Mouse (Mus musculus) adipose tissue, adult 10 weeks (tissue): ENCODE data around the gene 4933414I15Rik. TPM values are rescaled to one million over a fixed set of nuclear protein-coding genes. Genes with fewer than 3 reads are reported as not detected.

ENCODE experiments used
- polyA plus RNA-seq: library from polyadenylated mRNA; stranded (reverse); fragments of 350-450 nt; fragmentation: Illumina TruSeq; extraction: RNeasy Lipid Tissue Mini Kit (QIAGEN cat#74804); gene quantifications from one replicate; pipeline ENCODE4 v1.2.3, GENCODE M21; 2014; ENCODE audit warnings: low read depth, low replicate concordance

Gene 4933414I15Rik
- 1.5 TPM for polyA plus RNA-seq

GRCm38 (mm10) chr11:50943506-50943905 is at the start of gene 4933414I15Rik:
Gene 4933414I15Rik (minus strand): TSS chr11:50943765.

GRCm38 (mm10) chr11:50981667-50982066 is 38.1 kb upstream of the 4933414I15Rik start, which contains the start of gene Olfr1377:
Gene Olfr1377 (plus strand): TSS chr11:50981967.

GRCm38 (mm10) chr11:50966230-50966629 is 22.7 kb upstream of the 4933414I15Rik start, which contains the start of gene Olfr1378:
Gene Olfr1378 (plus strand): TSS chr11:50966530.

GRCm38 (mm10) chr11:50953665-50954064 is 10.1 kb upstream of the 4933414I15Rik start, which contains the start of gene Prop1:
Gene Prop1 (minus strand): TSS chr11:50953765.

GRCm38 (mm10) chr11:50931451-50931866 is 12.1 kb downstream of the 4933414I15Rik start, which contains the start of gene Zfp354b:
Gene Zfp354b (minus strand): TSS chr11:50931633.

GRCm38 (mm10) chr11:50915671-50916320 is 27.8 kb downstream of the 4933414I15Rik start, which contains the start of gene Zfp2:
Gene Zfp2 (minus strand): TSS chr11:50916165.

Other genes with a start within 250 kb of the 4933414I15Rik start
- 3.2 TPM for gene Zfp354c, start 116.0 kb downstream of the 4933414I15Rik start, polyA plus RNA-seq
- 0.88 TPM for gene Zfp879, start 102.2 kb downstream of the 4933414I15Rik start, polyA plus RNA-seq
- gene Grm6, start 93.1 kb downstream of the 4933414I15Rik start, polyA plus RNA-seq: not detected
- 1.6 TPM for gene Zfp454, start 56.1 kb downstream of the 4933414I15Rik start, polyA plus RNA-seq
- 8.2 TPM for gene Zfp2, start 27.6 kb downstream of the 4933414I15Rik start, polyA plus RNA-seq
- 2.2 TPM for gene Zfp354b, start 12.1 kb downstream of the 4933414I15Rik start, polyA plus RNA-seq
- gene Prop1, start 10.0 kb upstream of the 4933414I15Rik start, polyA plus RNA-seq: not detected
- not detected for gene Olfr1378, start 22.8 kb upstream of the 4933414I15Rik start, polyA plus RNA-seq
- not detected for gene Olfr1377, start 38.2 kb upstream of the 4933414I15Rik start, polyA plus RNA-seq
- not detected for gene Olfr51, start 59.8 kb upstream of the 4933414I15Rik start, polyA plus RNA-seq
- not detected for gene Olfr54, start 70.5 kb upstream of the 4933414I15Rik start, polyA plus RNA-seq
- gene Olfr1375, start 104.3 kb upstream of the 4933414I15Rik start, polyA plus RNA-seq: not detected
- gene Zfp354a, start 115.5 kb upstream of the 4933414I15Rik start, polyA plus RNA-seq: 3.1 TPM